Mouse (Mus musculus): ENCODE measurements at regions not wholly inside any gene's neighbourhood (a gene's known extent, or its start where the extent isn't known, plus 50 kb on each side); places are given as distances from the start of the nearest gene placed in this dataset.

- H3K79me2 ChIP-seq (ENCODE audit: control insufficient read depth, insufficient read depth), result no peaks in the 10 kb centered on the region
- no peak overlapping the region for H3K4me3 ChIP-seq (ENCODE audit: insufficient read depth, poor library complexity, severe bottlenecking)
- H3K27me3 ChIP-seq (ENCODE audit: control insufficient read depth, insufficient read depth, insufficient read length), result no peaks in the 10 kb centered on the region
- no peaks in the 10 kb centered on the region for H3K36me3 ChIP-seq (ENCODE audit: control insufficient read depth, insufficient read depth)
- no peak overlapping the region for H3ac ChIP-seq (ENCODE audit: control insufficient read depth, insufficient read length, low read depth)
- H3K79me3 ChIP-seq (ENCODE audit: low read depth), result no peaks in the 10 kb centered on the region
- TF ChIP-seq CEBPB (IDR thresholded peaks at IDR 0.05; ENCODE audit: low read depth) (no peak), MAX (IDR thresholded peaks at IDR 0.05) (no peak), CTCF (IDR thresholded peaks at IDR 0.05; ENCODE audit: control insufficient read depth, insufficient read depth, insufficient read length) (no peak), USF1 (IDR thresholded peaks at IDR 0.05; ENCODE audit: low read depth) (no peak), MYOD1 (IDR thresholded peaks at IDR 0.05; ENCODE audit: control insufficient read depth, insufficient read length, low read depth) (no peak), MYOG (IDR thresholded peaks at IDR 0.05; ENCODE audit: control insufficient read depth, extremely low read depth, insufficient read length) (no peak), FOSL1 (IDR thresholded peaks at IDR 0.05; ENCODE audit: insufficient read depth, low read length, poor library complexity, severe bottlenecking) (no peak)
These were observed 201.3 kb upstream of the Slc35b3 start for GRCm38 (mm10) chr13:39161980-39162379.

DNA sequence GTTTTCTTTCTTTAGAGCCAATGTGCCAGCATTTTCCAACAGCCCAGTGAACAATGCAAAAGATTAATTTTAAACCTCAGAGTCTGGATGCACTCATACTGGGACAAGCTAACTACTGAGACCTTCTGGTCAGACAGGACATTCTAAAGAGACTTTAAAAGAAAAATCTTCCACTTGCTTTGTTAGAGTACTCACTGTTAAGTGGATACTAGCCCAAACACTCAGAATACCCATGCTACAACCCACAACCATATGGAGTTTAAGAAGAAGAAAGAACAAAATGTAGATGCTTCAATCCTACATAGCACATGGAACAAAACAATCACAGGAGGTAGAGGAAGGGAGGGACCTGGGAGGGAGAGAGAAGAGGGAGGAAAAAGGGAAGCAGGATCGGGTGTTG is 167.3 kb upstream of the Slc35b3 start:
- Histone ChIP-seq H3K79me2 (ENCODE audit: control insufficient read depth, insufficient read depth) (no peaks in the 10 kb centered on the region), H3K27me3 (ENCODE audit: control insufficient read depth, insufficient read depth, insufficient read length) (no peaks in the 10 kb centered on the region), H3ac (ENCODE audit: control insufficient read depth, insufficient read length, low read depth) (no peak overlapping the region), H3K79me3 (ENCODE audit: low read depth) (no peaks in the 10 kb centered on the region), H3K4me3 (ENCODE audit: insufficient read depth, poor library complexity, severe bottlenecking) (no peak overlapping the region), H3K36me3 (ENCODE audit: control insufficient read depth, insufficient read depth) (no peaks in the 10 kb centered on the region)
- no peak for TF ChIP-seq CEBPB (IDR thresholded peaks at IDR 0.05; ENCODE audit: low read depth)
- TF ChIP-seq FOSL1 (IDR thresholded peaks at IDR 0.05; ENCODE audit: insufficient read depth, low read length, poor library complexity, severe bottlenecking), result no peak
- no peak for TF ChIP-seq MYOD1 (IDR thresholded peaks at IDR 0.05; ENCODE audit: control insufficient read depth, insufficient read length, low read depth)
- TF ChIP-seq CTCF (IDR thresholded peaks at IDR 0.05; ENCODE audit: control insufficient read depth, insufficient read depth, insufficient read length), result no peak
- TF ChIP-seq MYOG (IDR thresholded peaks at IDR 0.05; ENCODE audit: control insufficient read depth, extremely low read depth, insufficient read length), result no peak
- TF ChIP-seq MAX (IDR thresholded peaks at IDR 0.05), result no peak
- TF ChIP-seq USF1 (IDR thresholded peaks at IDR 0.05; ENCODE audit: low read depth), result no peak

DNA sequence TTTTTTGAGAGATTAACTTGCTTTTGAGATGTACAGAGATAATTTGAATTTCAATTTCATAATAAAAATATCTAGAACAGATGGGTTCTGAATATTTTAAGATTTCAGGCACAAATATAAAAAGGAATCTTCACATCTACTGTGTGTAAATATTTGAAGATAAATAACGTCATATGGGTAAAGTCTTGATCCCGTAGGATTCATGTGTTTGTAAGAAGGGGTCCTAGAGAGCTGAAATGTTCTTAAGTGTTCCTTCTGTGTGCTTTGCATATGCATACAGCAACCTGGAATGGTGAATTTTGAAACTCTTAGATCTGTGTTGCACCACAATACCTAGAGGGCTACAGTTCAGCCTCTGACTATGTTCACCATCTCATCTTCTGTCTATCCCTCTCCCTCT is 131.4 kb upstream of the Slc35b3 start:
- no peaks in the 10 kb centered on the region for H3K79me2 ChIP-seq (ENCODE audit: control insufficient read depth, insufficient read depth)
- H3K4me3 ChIP-seq (ENCODE audit: insufficient read depth, poor library complexity, severe bottlenecking), result no peak overlapping the region
- H3ac ChIP-seq (ENCODE audit: control insufficient read depth, insufficient read length, low read depth), result no peak overlapping the region
- no peak for TF ChIP-seq CEBPB (IDR thresholded peaks at IDR 0.05; ENCODE audit: low read depth)
- TF ChIP-seq MAX (IDR thresholded peaks at IDR 0.05), result no peak
- TF ChIP-seq CTCF (IDR thresholded peaks at IDR 0.05; ENCODE audit: control insufficient read depth, insufficient read depth, insufficient read length), result no peak
- no peak for TF ChIP-seq FOSL1 (IDR thresholded peaks at IDR 0.05; ENCODE audit: insufficient read depth, low read length, poor library complexity, severe bottlenecking)
- H3K36me3 ChIP-seq (ENCODE audit: control insufficient read depth, insufficient read depth), result no peaks in the 10 kb centered on the region
- H3K27me3 ChIP-seq (ENCODE audit: control insufficient read depth, insufficient read depth, insufficient read length), result no peaks in the 10 kb centered on the region
- no peaks in the 10 kb centered on the region for H3K79me3 ChIP-seq (ENCODE audit: low read depth)

DNA sequence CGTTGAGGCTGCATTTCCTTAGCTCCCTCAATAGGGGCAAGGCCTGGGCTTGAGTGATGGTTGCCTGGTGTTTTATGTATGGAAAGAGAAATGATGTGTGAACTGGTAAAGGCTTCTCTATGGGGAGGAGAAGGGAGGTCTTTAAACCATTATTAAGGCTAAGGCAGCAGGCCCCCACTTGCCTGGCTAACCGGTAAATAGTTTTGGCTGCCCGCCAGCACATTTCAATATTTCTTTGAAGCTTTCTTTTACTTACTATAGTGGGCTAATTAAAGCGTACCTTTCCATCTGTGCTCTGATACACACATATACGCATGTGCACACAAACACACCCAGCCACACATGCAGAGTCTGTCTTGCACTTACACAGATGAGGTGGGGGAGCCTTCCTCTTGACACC is 123.9 kb upstream of the Slc35b3 start:
- no peak overlapping the region for H3ac ChIP-seq (ENCODE audit: control insufficient read depth, insufficient read length, low read depth)
- no peaks in the 10 kb centered on the region for H3K79me2 ChIP-seq (ENCODE audit: control insufficient read depth, insufficient read depth)
- H3K27me3 ChIP-seq (ENCODE audit: control insufficient read depth, insufficient read depth, insufficient read length), result no peaks in the 10 kb centered on the region
- TF ChIP-seq FOSL1 (IDR thresholded peaks at IDR 0.05; ENCODE audit: insufficient read depth, low read length, poor library complexity, severe bottlenecking), result no peak
- TF ChIP-seq MYOG (IDR thresholded peaks at IDR 0.05; ENCODE audit: control insufficient read depth, extremely low read depth, insufficient read length), result no peak
- no peak for TF ChIP-seq MYOD1 (IDR thresholded peaks at IDR 0.05; ENCODE audit: control insufficient read depth, insufficient read length, low read depth)
- TF ChIP-seq CTCF (IDR thresholded peaks at IDR 0.05; ENCODE audit: control insufficient read depth, insufficient read depth, insufficient read length), result no peak
- no peak for TF ChIP-seq MAX (IDR thresholded peaks at IDR 0.05)
- no peak for TF ChIP-seq USF1 (IDR thresholded peaks at IDR 0.05; ENCODE audit: low read depth)
- no peak for TF ChIP-seq CEBPB (IDR thresholded peaks at IDR 0.05; ENCODE audit: low read depth)
- H3K4me3 ChIP-seq (ENCODE audit: insufficient read depth, poor library complexity, severe bottlenecking), result no peak overlapping the region
- no peaks in the 10 kb centered on the region for H3K79me3 ChIP-seq (ENCODE audit: low read depth)
- no peaks in the 10 kb centered on the region for H3K36me3 ChIP-seq (ENCODE audit: control insufficient read depth, insufficient read depth)

DNA sequence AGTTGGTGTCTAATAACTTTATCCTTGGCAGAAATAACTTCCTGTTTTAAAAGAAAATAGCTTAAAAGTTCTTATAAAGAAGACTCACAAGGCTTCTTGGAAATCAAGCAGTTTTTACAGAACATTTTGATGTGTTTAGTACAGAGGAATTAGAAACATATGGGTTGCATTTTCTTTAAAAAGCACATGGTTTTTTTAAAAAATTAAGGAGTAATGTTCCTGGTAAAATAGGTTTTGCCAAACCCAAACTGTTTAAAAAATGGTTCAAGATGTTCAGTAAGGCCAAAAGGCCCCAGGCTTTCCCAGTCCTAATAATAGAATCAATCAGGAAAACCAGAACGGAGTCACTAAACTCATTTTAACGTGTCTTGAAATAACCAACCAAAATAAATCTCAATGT is 113.5 kb upstream of the Slc35b3 start:
- TF ChIP-seq MYOD1 (IDR thresholded peaks at IDR 0.05; ENCODE audit: control insufficient read depth, insufficient read length, low read depth) (no peak), CEBPB (IDR thresholded peaks at IDR 0.05; ENCODE audit: low read depth) (no peak), MYOG (IDR thresholded peaks at IDR 0.05; ENCODE audit: control insufficient read depth, extremely low read depth, insufficient read length) (no peak), MAX (IDR thresholded peaks at IDR 0.05) (no peak), FOSL1 (IDR thresholded peaks at IDR 0.05; ENCODE audit: insufficient read depth, low read length, poor library complexity, severe bottlenecking) (no peak), CTCF (IDR thresholded peaks at IDR 0.05; ENCODE audit: control insufficient read depth, insufficient read depth, insufficient read length) (no peak), USF1 (IDR thresholded peaks at IDR 0.05; ENCODE audit: low read depth) (no peak)
- no peak overlapping the region for H3K4me3 ChIP-seq (ENCODE audit: insufficient read depth, poor library complexity, severe bottlenecking)
- H3K36me3 ChIP-seq (ENCODE audit: control insufficient read depth, insufficient read depth), result no peaks in the 10 kb centered on the region
- no peaks in the 10 kb centered on the region for H3K79me2 ChIP-seq (ENCODE audit: control insufficient read depth, insufficient read depth)
- H3K79me3 ChIP-seq (ENCODE audit: low read depth), result no peaks in the 10 kb centered on the region
- no peaks in the 10 kb centered on the region for H3K27me3 ChIP-seq (ENCODE audit: control insufficient read depth, insufficient read depth, insufficient read length)
- H3ac ChIP-seq (ENCODE audit: control insufficient read depth, insufficient read length, low read depth), result no peak overlapping the region

GRCm38 (mm10) chr13:39032263-39032662 is 71.6 kb upstream of the Slc35b3 start:
- Histone ChIP-seq H3K79me2 (ENCODE audit: control insufficient read depth, insufficient read depth) (no peaks in the 10 kb centered on the region), H3K79me3 (ENCODE audit: low read depth) (no peaks in the 10 kb centered on the region), H3K4me3 (ENCODE audit: insufficient read depth, poor library complexity, severe bottlenecking) (no peak overlapping the region), H3K27me3 (ENCODE audit: control insufficient read depth, insufficient read depth, insufficient read length) (no peaks in the 10 kb centered on the region), H3ac (ENCODE audit: control insufficient read depth, insufficient read length, low read depth) (no peak overlapping the region), H3K36me3 (ENCODE audit: control insufficient read depth, insufficient read depth) (no peaks in the 10 kb centered on the region)
- no peak for TF ChIP-seq CTCF (IDR thresholded peaks at IDR 0.05; ENCODE audit: control insufficient read depth, insufficient read depth, insufficient read length)
- no peak for TF ChIP-seq MAX (IDR thresholded peaks at IDR 0.05)
- TF ChIP-seq FOSL1 (IDR thresholded peaks at IDR 0.05; ENCODE audit: insufficient read depth, low read length, poor library complexity, severe bottlenecking), result no peak
- TF ChIP-seq CEBPB (IDR thresholded peaks at IDR 0.05; ENCODE audit: low read depth), result no peak
- TF ChIP-seq MYOD1 (IDR thresholded peaks at IDR 0.05; ENCODE audit: control insufficient read depth, insufficient read length, low read depth), result no peak
- TF ChIP-seq USF1 (IDR thresholded peaks at IDR 0.05; ENCODE audit: low read depth), result no peak
- TF ChIP-seq MYOG (IDR thresholded peaks at IDR 0.05; ENCODE audit: control insufficient read depth, extremely low read depth, insufficient read length), result no peak

All from C2C12 (cell line).